27 mouse cellular contexts compared by ENCODE assay signal in the genomic region with DNA sequence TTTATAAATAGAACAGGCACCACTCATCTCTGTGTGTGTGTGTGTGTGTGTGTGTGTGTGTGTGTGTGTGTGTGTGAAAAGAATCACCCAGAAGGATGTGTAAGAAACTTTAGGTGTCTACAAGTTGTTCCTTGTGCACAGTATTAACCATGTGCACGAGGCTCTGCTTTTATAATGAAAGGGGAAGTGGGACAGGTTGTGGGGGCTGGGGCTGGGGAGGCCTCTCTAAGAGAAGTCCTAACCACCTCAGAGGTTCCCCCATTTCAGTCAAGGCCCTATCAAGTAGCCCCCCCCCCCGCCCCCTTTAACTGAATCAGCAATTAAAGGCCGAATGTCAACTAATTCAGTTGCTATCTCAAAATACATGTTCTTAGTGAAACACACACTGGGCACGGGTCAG.
A peak's percentile ranks its signal among the peaks of the same experiment; 100 is the strongest.
DNase-seq lines count a peak whose midpoint lies in the region; ATAC-seq and TF ChIP-seq lines count a peak whose summit lies in the region.
"Had no signal": no experiment of that assay in that cellular context is flagged by ENCODE, and none has a peak within 500 bp of the region (broad histone marks: within the 10 kb centered on the region; RNA-seq: fewer than 3 reads in every experiment).

No protein-coding gene starts in this region.

- no peaks in the 10 kb centered on the region for H3K9me3 ChIP-seq in forebrain, embryonic 10.5 days
- H3K9me3 ChIP-seq in forebrain, embryonic 14.5 days (replicated peaks; ENCODE audit: control insufficient read depth, low read length): no peaks in the 10 kb centered on the region
- H3K9me3 ChIP-seq in G1E (replicated peaks): no peaks in the 10 kb centered on the region
- H3K9me3 ChIP-seq in embryonic facial prominence, embryonic 12.5 days: no peaks in the 10 kb centered on the region
- H3K9me3 ChIP-seq in limb, embryonic 13.5 days: no peaks in the 10 kb centered on the region
- no peaks in the 10 kb centered on the region for H3K9me3 ChIP-seq in hindbrain, embryonic 11.5 days (ENCODE audit: control insufficient read depth, low read length)
- H3K9me3 ChIP-seq: forebrain, embryonic 12.5 days; heart, embryonic 15.5 days; hindbrain, embryonic 13.5 days; kidney, embryonic 15.5 days; liver, embryonic 13.5 days; megakaryocyte, embryonic 14.5 days; neural tube, embryonic 13.5 days had no signal

- no peak for ATAC-seq in forebrain, embryonic 14.5 days
- no peak for ATAC-seq in G1E (ENCODE audit: extremely low read depth, insufficient number of reproducible peaks, low FRiP score, poor library complexity, severe bottlenecking)
- ATAC-seq in embryonic facial prominence, embryonic 12.5 days (ENCODE audit: insufficient number of reproducible peaks, insufficient read depth, low FRiP score, low TSS enrichment): no peak
- ATAC-seq in limb, embryonic 13.5 days (ENCODE audit: low FRiP score, low read depth): no peak
- ATAC-seq in hindbrain, embryonic 11.5 days (ENCODE audit: low FRiP score): no peak

- no peak overlapping the region for H3K4me3 ChIP-seq in forebrain, embryonic 10.5 days
- no peak overlapping the region for H3K4me3 ChIP-seq in forebrain, embryonic 14.5 days (ENCODE audit: low read depth, low read length)
- H3K4me3 ChIP-seq in G1E (ENCODE audit: low read depth, low read length): no peak overlapping the region
- no peak overlapping the region for H3K4me3 ChIP-seq in embryonic facial prominence, embryonic 12.5 days
- H3K4me3 ChIP-seq in limb, embryonic 13.5 days: no peak overlapping the region
- H3K4me3 ChIP-seq in hindbrain, embryonic 11.5 days (ENCODE audit: low read depth, low read length): no peak overlapping the region
- H3K4me3 ChIP-seq: forebrain, embryonic 12.5 days; heart, embryonic 15.5 days; hindbrain, embryonic 13.5 days; kidney, embryonic 15.5 days; liver, embryonic 13.5 days; megakaryocyte, embryonic 14.5 days; neural tube, embryonic 13.5 days had no signal

- DNase-seq in forebrain, embryonic 10.5 days (ENCODE audit: extremely low spot score, low spot score): no peak
- no peak for DNase-seq in forebrain, embryonic 14.5 days (ENCODE audit: low spot score)
- DNase-seq in G1E (ENCODE audit: low spot score): peak; percentile 26
- no peak for DNase-seq in hindbrain, embryonic 11.5 days (ENCODE audit: low spot score)
- no peak for DNase-seq in heart, postnatal 10 days
- no peak for DNase-seq in thymus, postnatal 10 days (ENCODE audit: low spot score in 2 of 2)
- DNase-seq: cerebellum, adult 11-12 months; cerebellum, postnatal 25 days; gastrocnemius, postnatal 14 days; kidney, adult 11 months; kidney, postnatal 36 days; liver, embryonic 13.5 days; lung, adult 2 months; lung, postnatal 14 days; midbrain, embryonic 14.5 days; retina, postnatal 1 day; right cerebral cortex, postnatal 25 days; spleen, adult 18-20 months; thymus, postnatal 14 days had no signal

- no peak overlapping the region for H3K4me2 ChIP-seq in forebrain, embryonic 14.5 days (ENCODE audit: low read length)
- H3K4me2 ChIP-seq in embryonic facial prominence, embryonic 12.5 days (replicated peaks): no peak overlapping the region
- no peak overlapping the region for H3K4me2 ChIP-seq in limb, embryonic 13.5 days (replicated peaks)
- H3K4me2 ChIP-seq in hindbrain, embryonic 11.5 days (replicated peaks; ENCODE audit: low read depth, low read length): no peak overlapping the region
- H3K4me2 ChIP-seq: forebrain, embryonic 12.5 days; heart, embryonic 15.5 days; hindbrain, embryonic 13.5 days; kidney, embryonic 15.5 days; liver, embryonic 13.5 days; neural tube, embryonic 13.5 days had no signal

- no peaks in the 10 kb centered on the region; the same call in 1 of the 2 replicates for H3K36me3 ChIP-seq in forebrain, embryonic 10.5 days (replicated peaks)
- H3K36me3 ChIP-seq in forebrain, embryonic 14.5 days (ENCODE audit: control insufficient read depth, insufficient read depth, low read length): no peaks in the 10 kb centered on the region
- H3K36me3 ChIP-seq in G1E (replicated peaks): no peaks in the 10 kb centered on the region
- H3K36me3 ChIP-seq in embryonic facial prominence, embryonic 12.5 days: no peaks in the 10 kb centered on the region
- H3K36me3 ChIP-seq in limb, embryonic 13.5 days: no peaks in the 10 kb centered on the region
- H3K36me3 ChIP-seq in hindbrain, embryonic 11.5 days (ENCODE audit: control insufficient read depth, insufficient read depth, low read length): no peaks in the 10 kb centered on the region
- H3K36me3 ChIP-seq: forebrain, embryonic 12.5 days; heart, embryonic 15.5 days; hindbrain, embryonic 13.5 days; kidney, embryonic 15.5 days; liver, embryonic 13.5 days; neural tube, embryonic 13.5 days had no signal

- intact Hi-C loops in heart, postnatal 10 days (cut with DNase I): no loop called here

- peak overlapping the region; percentile 69 for H3K27ac ChIP-seq in forebrain, embryonic 10.5 days
- no peak overlapping the region for H3K27ac ChIP-seq in forebrain, embryonic 14.5 days (ENCODE audit: low read depth, low read length)
- peak overlapping the region; percentile 37; the same call in 1 of the 2 replicates for H3K27ac ChIP-seq in embryonic facial prominence, embryonic 12.5 days
- H3K27ac ChIP-seq in limb, embryonic 13.5 days: peak overlapping the region; percentile 22; the same call in 1 of the 2 replicates
- no peak overlapping the region for H3K27ac ChIP-seq in hindbrain, embryonic 11.5 days (ENCODE audit: low read depth, low read length)
- H3K27ac ChIP-seq: forebrain, embryonic 12.5 days; heart, embryonic 15.5 days; hindbrain, embryonic 13.5 days; kidney, embryonic 15.5 days; liver, embryonic 13.5 days; neural tube, embryonic 13.5 days had no signal

- no peaks in the 10 kb centered on the region for H3K27me3 ChIP-seq in forebrain, embryonic 10.5 days (ENCODE audit: poor library complexity, severe bottlenecking)
- H3K27me3 ChIP-seq in forebrain, embryonic 14.5 days (replicated peaks; ENCODE audit: control insufficient read depth, insufficient read depth, low read length): no peaks in the 10 kb centered on the region
- peaks cover 22% of the 10 kb centered on the region for H3K27me3 ChIP-seq in G1E (ENCODE audit: insufficient read depth, low read length)
- H3K27me3 ChIP-seq in embryonic facial prominence, embryonic 12.5 days: 0 out of 2 replicates have a peak, but pooled peaks cover 3% of the 10 kb centered on the region
- H3K27me3 ChIP-seq in limb, embryonic 13.5 days: no peaks in the 10 kb centered on the region
- H3K27me3 ChIP-seq in hindbrain, embryonic 11.5 days (ENCODE audit: control insufficient read depth, insufficient read depth, low read length): no peaks in the 10 kb centered on the region
- H3K27me3 ChIP-seq: forebrain, embryonic 12.5 days; heart, embryonic 15.5 days; hindbrain, embryonic 13.5 days; kidney, embryonic 15.5 days; liver, embryonic 13.5 days; neural tube, embryonic 13.5 days had no signal

- 66% methylated on average over 4 of the region's 4 CpGs for WGBS in forebrain, embryonic 10.5 days
- 57% methylated on average over 4 of the region's 4 CpGs for WGBS in forebrain, embryonic 14.5 days
- WGBS in embryonic facial prominence, embryonic 12.5 days: 36% methylated on average over 4 of the region's 4 CpGs
- WGBS in limb, embryonic 13.5 days: 34% methylated on average over 4 of the region's 4 CpGs
- 67% methylated on average over 4 of the region's 4 CpGs for WGBS in hindbrain, embryonic 11.5 days

- peaks cover 94% of the 10 kb centered on the region for H3K4me1 ChIP-seq in forebrain, embryonic 10.5 days
- H3K4me1 ChIP-seq in forebrain, embryonic 14.5 days (ENCODE audit: control insufficient read depth, insufficient read depth, low read length): peaks cover 10% of the 10 kb centered on the region
- peaks cover 3% of the 10 kb centered on the region for H3K4me1 ChIP-seq in G1E (ENCODE audit: insufficient read depth, low read depth, low read length)
- H3K4me1 ChIP-seq in embryonic facial prominence, embryonic 12.5 days: peaks cover 69% of the 10 kb centered on the region
- H3K4me1 ChIP-seq in limb, embryonic 13.5 days: peaks cover 80% of the 10 kb centered on the region
- peaks cover 2% of the 10 kb centered on the region; the same call in 1 of the 2 replicates for H3K4me1 ChIP-seq in hindbrain, embryonic 11.5 days (replicated peaks; ENCODE audit: control insufficient read depth, insufficient read depth, low read length)
- H3K4me1 ChIP-seq: liver, embryonic 13.5 days had no signal

- H3K9ac ChIP-seq in forebrain, embryonic 14.5 days (ENCODE audit: low read length): no peak overlapping the region
- H3K9ac ChIP-seq in embryonic facial prominence, embryonic 12.5 days: no peak overlapping the region
- no peak overlapping the region for H3K9ac ChIP-seq in limb, embryonic 13.5 days
- no peak overlapping the region for H3K9ac ChIP-seq in hindbrain, embryonic 11.5 days (ENCODE audit: low read depth, low read length)
- H3K9ac ChIP-seq: forebrain, embryonic 12.5 days; heart, embryonic 15.5 days; hindbrain, embryonic 13.5 days; kidney, embryonic 15.5 days; liver, embryonic 13.5 days; neural tube, embryonic 13.5 days had no signal

- TF ChIP-seq CTCF in G1E (IDR thresholded peaks at IDR 0.05; ENCODE audit: low read depth, low read length): no peak

Comparison
In these comparisons a context has a peak if more than half of its experiments do, and no peak if none do; other contexts are left out.
1. H3K27ac ChIP-seq: peak in forebrain, embryonic 10.5 days (single experiment), embryonic facial prominence, embryonic 12.5 days (single experiment) and limb, embryonic 13.5 days (single experiment); none in forebrain, embryonic 14.5 days (single experiment) and hindbrain, embryonic 11.5 days (single experiment).